Mouse (Mus musculus) spleen, postnatal 10 days (tissue): Measurements from ENCODE around the gene Klhl10.
A peak's percentile ranks its signal among the peaks of the same experiment; 100 is the strongest.

Experiments
- DNase-seq, 2 experiments: peaks; one replicate each; pipeline ENCODE4 v3.0.0; 2021 to 2022; ENCODE audit warnings: low spot score in 2 of 2

Klhl10 gene

GRCm38 (mm10) chr11:100408076-100408834, 33.5 kb upstream of the Klhl10 start:
- peak in 1 of 2 experiments; percentile 68 for DNase-seq

- no peak for DNase-seq
Measured at GRCm38 (mm10) chr11:100408835-100409462, 32.8 kb upstream of the Klhl10 start.

- no peak for DNase-seq
Measured at GRCm38 (mm10) chr11:100409686-100410085, 32.0 kb upstream of the Klhl10 start.

GRCm38 (mm10) chr11:100411736-100412135, 30.0 kb upstream of the Klhl10 start:
- no peak for DNase-seq

- no peak for DNase-seq
Measured at GRCm38 (mm10) chr11:100413541-100413940, 28.2 kb upstream of the Klhl10 start.

- peak; percentile 30 to 66 for DNase-seq
Measured at GRCm38 (mm10) chr11:100414021-100414913, 27.4 kb upstream of the Klhl10 start, which contains the start of gene P3h4. Gene P3h4 (minus strand): TSS chr11:100414836.

- DNase-seq, result no peak
Measured at GRCm38 (mm10) chr11:100414914-100415822, 26.5 kb upstream of the Klhl10 start, which contains the start of gene Fkbp10. Gene Fkbp10 (plus strand): TSS chr11:100415697.

- DNase-seq, result no peak
Measured at GRCm38 (mm10) chr11:100421537-100421936, 20.2 kb upstream of the Klhl10 start.

- DNase-seq, result no peak
Measured at GRCm38 (mm10) chr11:100423836-100424235, 17.9 kb upstream of the Klhl10 start.

GRCm38 (mm10) chr11:100425851-100426250, 15.9 kb upstream of the Klhl10 start:
- peak; percentile 28 to 81 for DNase-seq

- DNase-seq, result no peak
Measured at GRCm38 (mm10) chr11:100426820-100427219, 14.9 kb upstream of the Klhl10 start.

- DNase-seq, result no peak
Measured at GRCm38 (mm10) chr11:100428612-100429199, 13.0 kb upstream of the Klhl10 start.

- DNase-seq, result no peak
Measured at GRCm38 (mm10) chr11:100430052-100430451, 11.7 kb upstream of the Klhl10 start.

- no peak for DNase-seq
Measured at GRCm38 (mm10) chr11:100432002-100432401, 9.7 kb upstream of the Klhl10 start.

GRCm38 (mm10) chr11:100435678-100436246, 6.0 kb upstream of the Klhl10 start:
- DNase-seq, result no peak

- no peak for DNase-seq
Measured at GRCm38 (mm10) chr11:100437901-100438300, 3.8 kb upstream of the Klhl10 start.

GRCm38 (mm10) chr11:100440691-100441522, 810 bp upstream of the Klhl10 start:
- peak; percentile 68 to 86 for DNase-seq

GRCm38 (mm10) chr11:100442625-100443024, 908 bp downstream of the Klhl10 start:
- no peak for DNase-seq

GRCm38 (mm10) chr11:100457247-100457646, 15.5 kb downstream of the Klhl10 start:
- DNase-seq, result no peak
